Mouse (Mus musculus) small intestine, adult 10 weeks (tissue): ENCODE data around the gene Sowaha. TPM values are rescaled to one million over a fixed set of nuclear protein-coding genes. Genes with fewer than 3 reads are reported as not detected.

Experiments
- polyA plus RNA-seq: library from polyadenylated mRNA; stranded (reverse); fragments of 350-450 nt; fragmentation: Illumina TruSeq; extraction: RNeasy Lipid Tissue Mini Kit (QIAGEN cat#74804); gene quantifications from one replicate; pipeline ENCODE4 v1.2.3, GENCODE M21; 2014; ENCODE audit warnings: low replicate concordance

The Sowaha gene
- polyA plus RNA-seq = 22.2 TPM

GRCm38 (mm10) chr11:53479783-53480301 is at the start of gene Sowaha, which contains the start of gene Gm9945:
Gene Sowaha, minus strand, starts transcription at chr11:53480274.
Gene Gm9945, plus strand, starts transcription at chr11:53480166.

DNA sequence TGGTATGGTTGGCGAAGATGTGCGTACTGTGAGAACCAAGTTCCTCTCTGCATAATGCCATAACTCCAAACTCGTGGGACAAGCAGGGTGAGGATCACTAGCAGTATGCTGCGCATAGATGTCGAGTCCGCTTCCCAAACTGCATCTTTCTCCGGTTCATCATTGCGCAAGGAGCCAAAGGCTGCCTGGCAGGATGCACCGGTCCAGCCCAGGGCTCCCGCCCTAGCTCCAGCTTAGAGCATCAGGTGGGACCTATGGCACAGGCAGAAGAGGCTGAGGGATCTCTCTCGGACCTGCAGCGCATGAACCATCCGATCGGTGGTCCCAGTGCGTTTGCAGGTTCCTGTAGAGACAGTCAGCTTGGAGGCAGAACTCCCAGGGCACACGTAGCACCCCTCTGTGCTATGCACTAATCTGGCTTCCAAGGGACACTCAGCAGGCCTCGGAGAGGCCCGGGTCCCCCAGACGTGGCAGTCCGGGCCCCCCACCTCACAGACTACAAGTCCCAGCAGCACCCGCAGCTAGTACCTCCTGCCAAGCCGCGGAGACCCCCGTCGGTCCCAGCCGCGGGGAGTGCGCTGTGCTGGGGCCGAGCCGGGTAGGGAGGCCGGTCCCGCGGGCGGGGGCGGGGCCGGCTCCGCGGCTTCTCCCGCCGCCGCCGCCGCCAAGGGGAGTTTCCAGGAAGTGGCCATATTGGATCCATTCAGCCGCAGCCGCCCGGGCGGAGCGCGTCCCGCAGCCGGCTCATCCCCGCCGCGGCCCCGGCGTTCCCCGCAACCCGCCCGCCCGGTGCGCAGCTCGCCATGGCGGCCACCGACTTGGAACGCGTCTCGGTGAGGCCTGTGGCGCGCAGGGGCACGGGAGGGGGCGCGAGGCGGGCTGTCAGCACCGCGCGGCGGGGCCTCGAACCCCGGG is 39.4 kb upstream of the Sowaha start, which contains the start of gene Sept8:
Gene Sept8 (plus strand): TSS at position 51 of the 915 bp plus-strand sequence.

GRCm38 (mm10) chr11:53469968-53470695 is 9.9 kb downstream of the Sowaha start, which contains the start of gene Gm9837:
Gene Gm9837, minus strand, starts transcription at chr11:53470479.

DNA sequence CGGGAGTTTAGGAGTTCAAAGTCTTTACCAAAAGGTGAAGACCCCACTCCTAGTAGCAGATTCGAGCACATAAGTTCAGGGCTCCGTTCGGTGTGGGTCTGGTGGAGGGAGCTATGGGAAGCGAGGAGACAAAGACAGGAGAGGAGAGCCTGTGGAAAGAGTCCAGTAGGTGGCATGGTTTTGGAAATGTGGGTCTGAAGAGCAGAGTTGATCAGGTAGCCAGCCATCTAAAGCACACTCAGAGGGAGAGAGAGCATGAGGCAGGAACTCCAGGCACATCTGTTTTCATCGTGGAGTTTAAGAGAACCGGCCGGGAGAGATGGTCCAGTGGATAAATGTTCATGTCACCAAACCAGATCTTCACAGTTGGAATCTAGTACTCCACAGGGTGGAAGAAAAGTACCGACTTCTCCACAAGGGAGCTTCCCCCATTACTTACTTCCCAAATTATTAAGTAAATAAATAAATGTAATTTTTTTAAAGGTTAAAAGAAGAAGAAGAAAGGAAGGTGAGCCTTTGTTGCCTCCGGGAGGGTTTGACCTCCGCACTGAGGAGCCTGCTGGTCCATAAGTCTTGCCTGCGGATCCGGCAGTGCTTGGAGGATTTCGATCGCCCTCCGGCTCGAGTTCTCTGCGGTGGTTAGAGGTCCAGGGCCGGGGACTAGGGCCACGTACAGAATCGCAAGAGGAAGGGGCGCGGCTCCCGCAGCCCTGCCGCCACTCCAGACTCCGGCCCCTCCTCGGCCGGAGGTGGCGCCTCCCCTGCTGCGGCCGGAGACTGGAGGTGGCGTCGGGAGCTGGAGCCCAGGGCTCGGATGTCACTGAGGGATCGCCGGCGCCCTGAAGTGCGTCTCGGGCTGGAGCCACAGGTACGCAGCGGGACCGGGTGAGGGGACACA is 23.4 kb downstream of the Sowaha start, which contains the start of the genes Gm10447 and Shroom1:
Gene Gm10447 (minus strand): TSS at position 637 of the 898 bp plus-strand sequence.
Gene Shroom1 (plus strand): TSS at position 732 of the 898 bp plus-strand sequence.

DNA sequence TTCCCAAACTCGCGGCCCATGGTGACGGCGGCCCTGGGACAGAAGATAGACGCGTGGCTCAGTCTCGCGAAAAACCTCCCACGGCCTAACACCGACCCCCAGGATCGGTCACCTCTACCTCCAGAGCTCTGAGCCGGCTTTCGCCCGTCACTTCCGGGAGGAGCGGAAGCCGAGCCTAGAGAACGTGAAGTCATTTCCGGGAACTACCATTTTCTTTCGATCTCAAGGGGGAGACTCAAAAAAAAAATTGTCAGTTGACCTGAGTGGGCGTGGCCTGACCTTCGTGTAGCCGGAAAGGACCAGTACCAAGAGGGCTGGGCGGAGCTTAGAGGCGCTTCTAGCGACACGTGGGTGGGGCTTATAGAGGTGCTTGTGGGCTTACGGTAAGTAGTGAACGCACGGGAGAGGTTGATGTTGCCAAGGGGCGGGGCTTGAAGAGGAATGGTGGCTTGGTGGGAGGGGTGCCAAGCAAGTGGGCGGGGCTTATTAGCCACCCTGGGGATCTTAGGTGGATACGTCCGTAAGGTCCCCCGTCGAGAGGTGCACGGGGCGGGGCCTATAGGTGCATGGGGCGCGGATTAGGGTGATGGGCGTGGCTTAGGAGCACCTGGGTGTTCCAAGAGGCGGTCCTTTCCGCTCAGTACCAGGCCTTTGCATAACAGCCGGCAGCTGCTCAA is 49.3 kb downstream of the Sowaha start, which contains the start of the genes Uqcrq and Gdf9:
Gene Uqcrq (minus strand): TSS at position 162 of the 677 bp plus-strand sequence.
Gene Gdf9 (plus strand): TSS at position 354 of the 677 bp plus-strand sequence.

Other genes with a start within 250 kb of the Sowaha start
- 506 TPM for gene Hspa4, start 179.8 kb downstream of the Sowaha start, polyA plus RNA-seq
- 19.8 TPM for gene Zcchc10, start 155.6 kb downstream of the Sowaha start, polyA plus RNA-seq
- gene Aff4, start 129.4 kb downstream of the Sowaha start, polyA plus RNA-seq = 123 TPM
- gene Leap2, start 57.1 kb downstream of the Sowaha start, polyA plus RNA-seq = 235 TPM
- 14.6 TPM for gene Uqcrq, start 49.4 kb downstream of the Sowaha start, polyA plus RNA-seq
- not detected for gene Gdf9, start 49.3 kb downstream of the Sowaha start, polyA plus RNA-seq
- not detected for gene Gm10447, start 23.2 kb downstream of the Sowaha start, polyA plus RNA-seq
- 0.19 TPM for gene Shroom1, start 23.1 kb downstream of the Sowaha start, polyA plus RNA-seq
- not detected for gene Gm9837, start 9.8 kb downstream of the Sowaha start, polyA plus RNA-seq
- gene Gm9945, start 108 bp downstream of the Sowaha start, polyA plus RNA-seq = not detected
- gene Sept8, start 39.0 kb upstream of the Sowaha start, polyA plus RNA-seq = 5.9 TPM
- gene Kif3a, start 87.1 kb upstream of the Sowaha start, polyA plus RNA-seq = 3.8 TPM
- gene Il4, start 138.4 kb upstream of the Sowaha start, polyA plus RNA-seq = not detected
- not detected for gene Il13, start 154.4 kb upstream of the Sowaha start, polyA plus RNA-seq
- 21.9 TPM for gene Rad50, start 227.0 kb upstream of the Sowaha start, polyA plus RNA-seq
- gene Il5, start 240.5 kb upstream of the Sowaha start, polyA plus RNA-seq = not detected